Mouse (Mus musculus) left cerebral cortex, adult 2 months (tissue): ENCODE data around the gene Crb3. TPM values are rescaled to one million over a fixed set of nuclear protein-coding genes. Genes with fewer than 3 reads are reported as not detected.
"Not testable (repeated sequence)": the region's sequence is repeated elsewhere in the genome, so short reads cannot be mapped to it uniquely, and the experiment has no call there.

Experiments
- DNase-seq, 2 experiments: peaks; one replicate each; pipeline ENCODE4 v3.0.0; 2021 to 2022; ENCODE audit warnings: low spot score in 2 of 2, mixed read lengths in 1 of 2; ENCODE audit errors: extremely low spot score in 1 of 2
- H3K27ac ChIP-seq: fragments of 200-600 bp; 2 replicates; pipeline ENCODE4 v1.8.1; 2022
- H3K4me3 ChIP-seq: fragments of 200-600 bp; 2 replicates; pipeline ENCODE4 v1.8.1; 2022
- CTCF ChIP-seq: fragments of 200-600 bp; IDR thresholded peaks from 2 replicates; pipeline ENCODE4 v1.8.1; 2022; ENCODE audit warnings: antibody characterized with exemption, mild to moderate bottlenecking, moderate library complexity
- intact Hi-C: fragments of 180-260 bp; cut with DNase I; formaldehyde crosslinking; loops from one replicate; pipeline ENCODE4 v1.15.1; 2025
- total RNA-seq, 2 experiments: library from RNA; stranded (reverse); gene quantifications; 2 replicates each; pipeline ENCODE4 v1.2.3; 2021

The Crb3 gene
- total RNA-seq, 2 experiments from 2014 or later: 0.77 TPM; not detected in 1

GRCm38 (mm10) chr17:57032854-57033253 lies 26.1 kb upstream of the Crb3 start:
- no peak for DNase-seq
- intact Hi-C loops: loop anchor here (1.0 to 2.0 kb wide), 2 partner anchors 27 to 42 kb away; partner anchors contain the start of gene Clpp
- Histone ChIP-seq H3K27ac (peak overlapping the region; percentile 89), H3K4me3 (no peak overlapping the region)
- no peak for TF ChIP-seq CTCF

- no peak overlapping the region for H3K27ac ChIP-seq
- intact Hi-C loops: no loop called here
- TF ChIP-seq CTCF: peak; percentile 17
- DNase-seq: no peak
- no peak overlapping the region for H3K4me3 ChIP-seq
Measured at GRCm38 (mm10) chr17:57038978-57039377, 19.9 kb upstream of the Crb3 start.

DNA sequence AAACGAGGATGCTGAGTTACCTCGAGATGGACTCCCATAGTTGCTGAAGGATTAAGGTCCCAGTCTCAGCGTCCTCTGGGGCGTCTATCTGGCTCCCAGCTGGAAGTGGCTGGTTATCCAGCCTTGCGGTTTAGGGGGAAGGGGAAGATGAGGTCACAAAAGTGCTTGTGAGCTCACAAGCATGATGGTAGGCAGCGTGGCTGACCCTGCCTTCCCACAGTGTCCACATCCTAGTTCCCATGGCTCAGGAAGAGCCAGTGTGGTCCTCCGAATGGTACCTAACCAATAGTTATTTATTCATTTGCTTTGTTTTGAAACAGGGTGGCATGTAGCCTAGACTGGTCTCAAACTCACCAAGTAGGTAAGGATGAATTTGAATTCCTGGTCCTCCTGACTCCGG lies 17.4 kb upstream of the Crb3 start, which contains the start of gene Slc25a41:
Slc25a41 (minus strand) TSS at position 101 of the 400 bp plus-strand sequence.
- Histone ChIP-seq H3K27ac (no peak within 1 kb of the TSS), H3K4me3 (no peak within 1 kb of the TSS)
- TF ChIP-seq CTCF: no peak
- DNase-seq: no peak
- intact Hi-C loops: no loop called here

GRCm38 (mm10) chr17:57047406-57047805 lies 11.5 kb upstream of the Crb3 start:
- no peak for DNase-seq
- Histone ChIP-seq H3K4me3 (no peak overlapping the region), H3K27ac (no peak overlapping the region)
- TF ChIP-seq CTCF: no peak
- intact Hi-C loops: no loop called here

- DNase-seq: no peak
- intact Hi-C loops: no loop called here
- TF ChIP-seq CTCF: no peak
- Histone ChIP-seq H3K4me3 (no peak overlapping the region), H3K27ac (no peak overlapping the region)
Measured at GRCm38 (mm10) chr17:57048816-57049215, 10.1 kb upstream of the Crb3 start.

- intact Hi-C loops, H3K4me3 ChIP-seq, H3K27ac ChIP-seq, DNase-seq: not testable (repeated sequence)
- peak; percentile 12 for TF ChIP-seq CTCF
Measured at GRCm38 (mm10) chr17:57051679-57052078, 7.2 kb upstream of the Crb3 start.

DNA sequence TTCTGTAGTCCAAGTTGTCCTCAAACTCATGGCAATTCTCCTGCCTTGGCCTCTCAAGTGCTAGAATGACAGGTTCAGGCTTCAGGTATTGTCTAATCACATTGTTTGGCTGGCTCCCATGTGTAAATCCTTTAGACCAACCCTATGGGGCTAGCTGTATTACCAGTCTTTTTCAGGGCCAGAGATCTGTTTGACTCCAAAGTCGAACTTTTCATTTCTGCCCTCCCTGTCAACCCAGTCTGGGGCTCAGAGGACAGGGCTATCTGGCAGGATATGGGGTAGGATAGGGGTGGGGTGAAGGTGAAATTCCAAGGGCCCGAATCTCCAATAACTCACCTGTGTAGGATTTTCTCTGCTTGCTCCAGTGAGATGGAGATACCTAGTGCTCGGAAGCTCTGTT lies 2.7 kb upstream of the Crb3 start:
- no peak overlapping the region for H3K4me3 ChIP-seq
- TF ChIP-seq CTCF: no peak
- intact Hi-C loops: no loop called here
- no peak overlapping the region for H3K27ac ChIP-seq
- DNase-seq: no peak

GRCm38 (mm10) chr17:57059486-57059977 lies 627 bp downstream of the Crb3 start, which contains the start of gene Slc25a23:
TSS of gene Slc25a23 (minus strand) at chr17:57059863.
- no peak for TF ChIP-seq CTCF
- intact Hi-C loops: no loop called here
- peak; percentile 74 to 79 for DNase-seq
- peak within 1 kb of the TSS; percentile 92 for H3K27ac ChIP-seq
- peak within 1 kb of the TSS; percentile 97 for H3K4me3 ChIP-seq

GRCm38 (mm10) chr17:57060231-57060801 lies 1.4 kb downstream of the Crb3 start:
- Histone ChIP-seq H3K4me3 (peak overlapping the region; percentile 97), H3K27ac (peak overlapping the region; percentile 92)
- DNase-seq: peak; percentile 93 to 95
- intact Hi-C loops: loop anchor here (1.0 to 2.0 kb wide), 3 partner anchors 27 to 186 kb away; partner anchors contain the start of gene Tubb4a
- TF ChIP-seq CTCF: peak; percentile 78

- no peak for TF ChIP-seq CTCF
- Histone ChIP-seq H3K27ac (no peak overlapping the region), H3K4me3 (peak overlapping the region; percentile 97; the same call in 1 of the 2 replicates)
- intact Hi-C loops: loop anchor here (2.0 kb wide), 1 partner anchor 186 kb away; no protein-coding TSS in a partner anchor
- DNase-seq: no peak
Measured at GRCm38 (mm10) chr17:57061069-57061468, 2.2 kb downstream of the Crb3 start.

DNA sequence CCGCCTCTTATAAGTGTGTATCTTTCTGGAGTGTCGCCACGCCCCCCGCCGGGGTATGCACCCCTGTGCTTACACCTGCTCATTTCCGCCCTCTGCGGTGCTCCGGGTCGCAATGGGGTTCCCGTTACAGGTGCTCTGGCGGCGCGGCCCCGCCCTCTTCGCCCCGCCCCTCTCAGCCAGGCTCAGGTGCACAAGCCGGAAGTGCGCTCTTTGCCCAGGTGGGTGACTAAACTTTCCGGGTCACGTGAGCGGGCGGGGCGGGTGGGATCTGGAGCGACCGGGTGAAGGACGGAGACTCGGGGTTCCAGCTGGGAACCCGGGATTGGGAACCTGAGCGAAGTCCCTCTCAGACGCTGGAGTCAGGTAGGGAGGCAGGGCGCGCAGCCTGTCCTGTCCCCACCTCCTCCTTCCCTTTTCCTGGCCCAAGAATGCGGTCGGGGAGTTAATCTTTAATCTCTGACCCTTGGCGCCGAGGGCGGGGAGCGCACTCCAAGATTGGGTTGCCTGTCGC lies 3.2 kb downstream of the Crb3 start:
- TF ChIP-seq CTCF: no peak
- H3K4me3 ChIP-seq: no peak overlapping the region
- no peak overlapping the region for H3K27ac ChIP-seq
- DNase-seq: no peak
- intact Hi-C loops: no loop called here

GRCm38 (mm10) chr17:57062548-57062947 lies 3.6 kb downstream of the Crb3 start:
- intact Hi-C loops: no loop called here
- no peak for DNase-seq
- Histone ChIP-seq H3K4me3 (no peak overlapping the region), H3K27ac (no peak overlapping the region)
- TF ChIP-seq CTCF: no peak
